Mouse (Mus musculus) heart, postnatal 0 days (tissue): ENCODE measurements around the gene Bpifa2.

ENCODE experiments used
- CTCF ChIP-seq: IDR thresholded peaks from 2 replicates; pipeline ENCODE4 v1.5.1; 2016; ENCODE audit warnings: antibody characterized with exemption, control low read depth, low read depth
- EP300 ChIP-seq: IDR thresholded peaks from 2 replicates; pipeline ENCODE4 v1.6.1; 2016; ENCODE audit warnings: antibody characterized with exemption, low read depth

GRCm38 (mm10) chr2:154044743-154045142, 36.7 kb downstream of the Bpifa2 start:
- TF ChIP-seq CTCF: no peak
- no peak for TF ChIP-seq EP300
